Mouse (Mus musculus): ENCODE data around the gene Mrpl24. TPM values are rescaled to one million over a fixed set of nuclear protein-coding genes. Genes with fewer than 3 reads are reported as not detected.

Mrpl24 gene
- polyA plus RNA-seq, 1 experiment = 114 TPM

GRCm38 (mm10) chr3:87942471-87942870, 23.2 kb downstream of the Mrpl24 start:
- Histone ChIP-seq H3K4me3 (no peak overlapping the region), H3K4me2 (ENCODE audit: low read depth) (no peak overlapping the region), H3K79me2 (ENCODE audit: control insufficient read depth, insufficient read depth) (peaks cover 1% of the 10 kb centered on the region), H3K27me3 (ENCODE audit: control insufficient read depth, insufficient read depth, insufficient read length) (no peaks in the 10 kb centered on the region), H3K36me3 (ENCODE audit: control insufficient read depth, insufficient read depth) (peaks cover 37% of the 10 kb centered on the region), H3ac (ENCODE audit: control insufficient read depth, insufficient read length) (no peak overlapping the region)
- TF ChIP-seq CEBPB (IDR thresholded peaks at IDR 0.05; ENCODE audit: insufficient read depth, poor library complexity, severe bottlenecking) (peak; percentile 48; the same call in 1 of the 2 replicates), MYOG (IDR thresholded peaks at IDR 0.05; ENCODE audit: control insufficient read depth in 1 of 3, insufficient read depth in 1 of 3, insufficient read length in 2 of 3, low read depth in 2 of 3) (no peak)

- H3K79me2 ChIP-seq (ENCODE audit: control insufficient read depth, insufficient read depth) = no peaks in the 10 kb centered on the region
- TF ChIP-seq TCF3 (IDR thresholded peaks at IDR 0.05; ENCODE audit: insufficient read length, low read depth) = no peak
- no peak for TF ChIP-seq REST (IDR thresholded peaks at IDR 0.05; ENCODE audit: insufficient read depth, insufficient read length)
- no peak for TF ChIP-seq POLR2A (IDR thresholded peaks at IDR 0.05; ENCODE audit: insufficient read length, low read depth)
- TF ChIP-seq SRF (IDR thresholded peaks at IDR 0.05; ENCODE audit: control insufficient read depth, insufficient read length, low read depth) = no peak
- no peak for TF ChIP-seq CEBPB (IDR thresholded peaks at IDR 0.05; ENCODE audit: insufficient read depth, poor library complexity, severe bottlenecking)
- TF ChIP-seq POLR2AphosphoS2 (IDR thresholded peaks at IDR 0.05; ENCODE audit: insufficient read length, low read depth) = no peak
- TF ChIP-seq MAX (IDR thresholded peaks at IDR 0.05; ENCODE audit: low read depth) = no peak
- TF ChIP-seq MYOD1 (IDR thresholded peaks at IDR 0.05; ENCODE audit: control insufficient read depth in 1 of 3, insufficient read length in 2 of 3, low read depth in 2 of 3) = no peak
- TF ChIP-seq E2F4 (IDR thresholded peaks at IDR 0.05; ENCODE audit: insufficient read depth) = no peak
- no peak for TF ChIP-seq TCF12 (IDR thresholded peaks at IDR 0.05; ENCODE audit: insufficient read depth, poor library complexity, severe bottlenecking)
- no peak for TF ChIP-seq MYOG (IDR thresholded peaks at IDR 0.05; ENCODE audit: control insufficient read depth in 1 of 3, insufficient read depth in 1 of 3, insufficient read length in 2 of 3, low read depth in 2 of 3)
- TF ChIP-seq USF1 (IDR thresholded peaks at IDR 0.05; ENCODE audit: low read depth) = no peak
- no peak overlapping the region for H3K4me3 ChIP-seq
- H3ac ChIP-seq (ENCODE audit: control insufficient read depth, insufficient read length) = no peak overlapping the region
- peaks cover 28% of the 10 kb centered on the region for H3K36me3 ChIP-seq (ENCODE audit: control insufficient read depth, insufficient read depth)
- no peaks in the 10 kb centered on the region for H3K27me3 ChIP-seq (ENCODE audit: control insufficient read depth, insufficient read depth, insufficient read length)
- H3K4me2 ChIP-seq (ENCODE audit: low read depth) = peak overlapping the region; percentile 35
Observed at GRCm38 (mm10) chr3:87943586-87943985, 24.3 kb downstream of the Mrpl24 start.

- no peak overlapping the region for H3K4me3 ChIP-seq
- no peaks in the 10 kb centered on the region for H3K27me3 ChIP-seq (ENCODE audit: control insufficient read depth, insufficient read depth, insufficient read length)
- H3ac ChIP-seq (ENCODE audit: control insufficient read depth, insufficient read length) = no peak overlapping the region
- H3K4me2 ChIP-seq (ENCODE audit: low read depth) = peak overlapping the region; percentile 67
- TF ChIP-seq TCF3 (IDR thresholded peaks at IDR 0.05; ENCODE audit: insufficient read length, low read depth) (no peak), CEBPB (IDR thresholded peaks at IDR 0.05; ENCODE audit: insufficient read depth, poor library complexity, severe bottlenecking) (no peak), POLR2AphosphoS2 (IDR thresholded peaks at IDR 0.05; ENCODE audit: insufficient read length, low read depth) (peak; percentile 88), E2F4 (IDR thresholded peaks at IDR 0.05; ENCODE audit: insufficient read depth) (no peak), MYOG (IDR thresholded peaks at IDR 0.05; ENCODE audit: control insufficient read depth in 1 of 3, insufficient read depth in 1 of 3, insufficient read length in 2 of 3, low read depth in 2 of 3) (no peak), POLR2A (IDR thresholded peaks at IDR 0.05; ENCODE audit: insufficient read length, low read depth) (peak; percentile 62), MYOD1 (IDR thresholded peaks at IDR 0.05; ENCODE audit: control insufficient read depth in 1 of 3, insufficient read length in 2 of 3, low read depth in 2 of 3) (peak in 1 of 3 experiments; percentile 32)
- no peaks in the 10 kb centered on the region for H3K79me2 ChIP-seq (ENCODE audit: control insufficient read depth, insufficient read depth)
- peaks cover 16% of the 10 kb centered on the region for H3K36me3 ChIP-seq (ENCODE audit: control insufficient read depth, insufficient read depth)
Observed at GRCm38 (mm10) chr3:87944838-87945600, 25.7 kb downstream of the Mrpl24 start.

- TF ChIP-seq SRF (IDR thresholded peaks at IDR 0.05; ENCODE audit: control insufficient read depth, insufficient read length, low read depth) (no peak), TCF3 (IDR thresholded peaks at IDR 0.05; ENCODE audit: insufficient read length, low read depth) (no peak), E2F4 (IDR thresholded peaks at IDR 0.05; ENCODE audit: insufficient read depth) (no peak), TCF12 (IDR thresholded peaks at IDR 0.05; ENCODE audit: insufficient read depth, poor library complexity, severe bottlenecking) (no peak), REST (IDR thresholded peaks at IDR 0.05; ENCODE audit: insufficient read depth, insufficient read length) (no peak), USF1 (IDR thresholded peaks at IDR 0.05; ENCODE audit: low read depth) (no peak), MYOD1 (IDR thresholded peaks at IDR 0.05; ENCODE audit: control insufficient read depth in 1 of 3, insufficient read length in 2 of 3, low read depth in 2 of 3) (no peak), MYOG (IDR thresholded peaks at IDR 0.05; ENCODE audit: control insufficient read depth in 1 of 3, insufficient read depth in 1 of 3, insufficient read length in 2 of 3, low read depth in 2 of 3) (no peak), POLR2AphosphoS2 (IDR thresholded peaks at IDR 0.05; ENCODE audit: insufficient read length, low read depth) (no peak), CEBPB (IDR thresholded peaks at IDR 0.05; ENCODE audit: insufficient read depth, poor library complexity, severe bottlenecking) (no peak)
- Histone ChIP-seq H3K36me3 (ENCODE audit: control insufficient read depth, insufficient read depth) (peaks cover 11% of the 10 kb centered on the region), H3K4me3 (no peak overlapping the region), H3K79me2 (ENCODE audit: control insufficient read depth, insufficient read depth) (no peaks in the 10 kb centered on the region), H3ac (ENCODE audit: control insufficient read depth, insufficient read length) (no peak overlapping the region), H3K4me2 (ENCODE audit: low read depth) (peak overlapping the region; percentile 38), H3K27me3 (ENCODE audit: control insufficient read depth, insufficient read depth, insufficient read length) (no peaks in the 10 kb centered on the region)
Observed at GRCm38 (mm10) chr3:87945781-87946540, 26.7 kb downstream of the Mrpl24 start.

All from myocyte (in vitro differentiated cells).